Mouse (Mus musculus): ENCODE measurements at regions not wholly inside any gene's neighbourhood (a gene's known extent, or its start where the extent isn't known, plus 50 kb on each side); places are given as distances from the start of the nearest gene placed in this dataset.

DNA sequence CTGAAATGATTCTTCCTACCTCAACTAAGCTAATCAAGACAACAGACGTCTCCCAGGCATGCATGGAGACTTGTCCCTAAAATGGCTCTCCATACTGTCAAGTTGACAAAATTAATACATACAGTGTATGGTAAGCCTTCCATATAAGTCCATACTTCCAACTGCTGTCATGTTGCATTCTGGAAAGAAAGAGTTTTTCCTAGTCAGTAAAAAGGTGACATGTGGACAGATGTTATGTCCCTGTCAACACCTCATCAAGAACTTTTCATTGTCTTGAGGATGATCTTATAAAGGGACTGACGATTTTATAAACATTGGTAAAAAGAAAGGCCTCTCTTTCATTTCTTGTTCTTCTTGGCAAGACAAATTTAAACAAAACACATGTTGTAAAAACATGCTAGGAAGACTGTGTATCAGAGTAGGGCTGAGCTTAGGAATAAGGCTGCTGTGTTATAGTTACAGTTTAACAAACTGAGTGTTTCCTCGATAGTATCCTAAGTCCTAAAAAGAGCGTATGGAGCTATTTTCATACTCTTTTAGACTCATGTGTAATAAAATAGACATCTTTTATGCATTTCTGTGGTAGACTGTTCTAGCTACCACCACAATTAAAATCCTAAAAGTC, 480.7 kb upstream of the 4930452B06Rik start:
- no peak for TF ChIP-seq POLR2A (IDR thresholded peaks at IDR 0.05; ENCODE audit: insufficient read depth, low read length)
- no peak for TF ChIP-seq CTCF (IDR thresholded peaks at IDR 0.05; ENCODE audit: low read depth, low read length)
- no peak for TF ChIP-seq EP300 (IDR thresholded peaks at IDR 0.05; ENCODE audit: insufficient read depth, low read depth, low read length)

Measured in ES-Bruce4 (cell line).